Mouse (Mus musculus) ES-E14 (cell line): Measurements from ENCODE around the gene Mex3d.

Experiments
- CHD2 ChIP-seq: IDR thresholded peaks from 2 replicates; pipeline ENCODE4 v1.6.1; 2014; ENCODE audit warnings: mild to moderate bottlenecking, low read depth, low read length, inconsistent platforms
- MAFK ChIP-seq: IDR thresholded peaks from 2 replicates; pipeline ENCODE4 v1.6.1; 2014; ENCODE audit warnings: mild to moderate bottlenecking, low read depth, low read length, inconsistent platforms; ENCODE audit not compliant: insufficient read depth
- ZC3H11A ChIP-seq: IDR thresholded peaks from 2 replicates; pipeline ENCODE4 v1.6.1; 2012; ENCODE audit warnings: low read depth, mild to moderate bottlenecking, inconsistent platforms, low read length, borderline replicate concordance
- ZNF384 ChIP-seq: IDR thresholded peaks from 2 replicates; pipeline ENCODE4 v1.6.1; 2012; ENCODE audit warnings: low read depth, low read length, inconsistent platforms

GRCm38 (mm10) chr10:80368392-80368791 is 19.1 kb downstream of the Mex3d start:
- no peak for TF ChIP-seq MAFK
- no peak for TF ChIP-seq ZC3H11A
- no peak for TF ChIP-seq CHD2
- TF ChIP-seq ZNF384: no peak
